Mouse (Mus musculus): ENCODE data around the gene Acaa1b. TPM values are rescaled to one million over a fixed set of nuclear protein-coding genes. Genes with fewer than 3 reads are reported as not detected.
A peak's percentile ranks its signal among the peaks of the same experiment; 100 is the strongest.

Gene Acaa1b
- polyA plus RNA-seq, 1 experiment, result 2.1 TPM

GRCm38 (mm10) chr9:119165548-119165947 lies 8.7 kb upstream of the Acaa1b start:
- no peaks in the 10 kb centered on the region for H3K36me3 ChIP-seq (ENCODE audit: control insufficient read depth, insufficient read depth, low read length, poor library complexity, severe bottlenecking)
- no peak overlapping the region for H3K4me3 ChIP-seq (ENCODE audit: low read depth, low read length)
- H3K27ac ChIP-seq (ENCODE audit: insufficient read depth, low read length), result no peak overlapping the region
- H3K9ac ChIP-seq (ENCODE audit: low read depth, poor library complexity, severe bottlenecking), result no peak overlapping the region
- no peaks in the 10 kb centered on the region for H3K27me3 ChIP-seq (ENCODE audit: control insufficient read depth, insufficient read depth, low read length, poor library complexity, severe bottlenecking)
- TF ChIP-seq CTCF (IDR thresholded peaks at IDR 0.05; ENCODE audit: low read depth, low read length) (no peak), POLR2A (IDR thresholded peaks at IDR 0.05; ENCODE audit: insufficient read depth, low read length) (no peak), EP300 (IDR thresholded peaks at IDR 0.05; ENCODE audit: insufficient read depth, low read depth, low read length) (no peak)
- no peaks in the 10 kb centered on the region for H3K4me1 ChIP-seq (ENCODE audit: control insufficient read depth, insufficient read depth, low read length)
- no peaks in the 10 kb centered on the region for H3K9me3 ChIP-seq (replicated peaks; ENCODE audit: control insufficient read depth, insufficient read depth, low read length, poor library complexity, severe bottlenecking)

GRCm38 (mm10) chr9:119164743-119165142 lies 7.8 kb upstream of the Acaa1b start:
- no peak overlapping the region for H3K27ac ChIP-seq (ENCODE audit: insufficient read depth, low read length)
- H3K9me3 ChIP-seq (replicated peaks; ENCODE audit: control insufficient read depth, insufficient read depth, low read length, poor library complexity, severe bottlenecking), result no peaks in the 10 kb centered on the region
- TF ChIP-seq EP300 (IDR thresholded peaks at IDR 0.05; ENCODE audit: insufficient read depth, low read depth, low read length) (no peak), CTCF (IDR thresholded peaks at IDR 0.05; ENCODE audit: low read depth, low read length) (no peak), POLR2A (IDR thresholded peaks at IDR 0.05; ENCODE audit: insufficient read depth, low read length) (no peak)
- H3K36me3 ChIP-seq (ENCODE audit: control insufficient read depth, insufficient read depth, low read length, poor library complexity, severe bottlenecking), result no peaks in the 10 kb centered on the region
- H3K27me3 ChIP-seq (ENCODE audit: control insufficient read depth, insufficient read depth, low read length, poor library complexity, severe bottlenecking), result no peaks in the 10 kb centered on the region
- H3K4me1 ChIP-seq (ENCODE audit: control insufficient read depth, insufficient read depth, low read length), result no peaks in the 10 kb centered on the region
- H3K9ac ChIP-seq (ENCODE audit: low read depth, poor library complexity, severe bottlenecking), result no peak overlapping the region
- H3K4me3 ChIP-seq (ENCODE audit: low read depth, low read length), result no peak overlapping the region

GRCm38 (mm10) chr9:119160689-119161088 lies 3.8 kb upstream of the Acaa1b start:
- H3K27me3 ChIP-seq (ENCODE audit: control insufficient read depth, insufficient read depth, low read length, poor library complexity, severe bottlenecking), result no peaks in the 10 kb centered on the region
- no peaks in the 10 kb centered on the region for H3K4me1 ChIP-seq (ENCODE audit: control insufficient read depth, insufficient read depth, low read length)
- no peaks in the 10 kb centered on the region for H3K36me3 ChIP-seq (ENCODE audit: control insufficient read depth, insufficient read depth, low read length, poor library complexity, severe bottlenecking)
- TF ChIP-seq EP300 (IDR thresholded peaks at IDR 0.05; ENCODE audit: insufficient read depth, low read depth, low read length) (no peak), CTCF (IDR thresholded peaks at IDR 0.05; ENCODE audit: low read depth, low read length) (no peak), POLR2A (IDR thresholded peaks at IDR 0.05; ENCODE audit: insufficient read depth, low read length) (no peak)
- H3K4me3 ChIP-seq (ENCODE audit: low read depth, low read length), result no peak overlapping the region
- H3K9me3 ChIP-seq (replicated peaks; ENCODE audit: control insufficient read depth, insufficient read depth, low read length, poor library complexity, severe bottlenecking), result no peaks in the 10 kb centered on the region
- H3K9ac ChIP-seq (ENCODE audit: low read depth, poor library complexity, severe bottlenecking), result no peak overlapping the region
- H3K27ac ChIP-seq (ENCODE audit: insufficient read depth, low read length), result no peak overlapping the region

- no peaks in the 10 kb centered on the region for H3K4me1 ChIP-seq (ENCODE audit: control insufficient read depth, insufficient read depth, low read length)
- H3K27me3 ChIP-seq (ENCODE audit: control insufficient read depth, insufficient read depth, low read length, poor library complexity, severe bottlenecking), result no peaks in the 10 kb centered on the region
- TF ChIP-seq CTCF (IDR thresholded peaks at IDR 0.05; ENCODE audit: low read depth, low read length) (no peak), POLR2A (IDR thresholded peaks at IDR 0.05; ENCODE audit: insufficient read depth, low read length) (no peak), EP300 (IDR thresholded peaks at IDR 0.05; ENCODE audit: insufficient read depth, low read depth, low read length) (no peak)
- H3K9ac ChIP-seq (ENCODE audit: low read depth, poor library complexity, severe bottlenecking), result no peak within 1 kb of the TSS
- no peaks in the 10 kb centered on the region for H3K36me3 ChIP-seq (ENCODE audit: control insufficient read depth, insufficient read depth, low read length, poor library complexity, severe bottlenecking)
- H3K27ac ChIP-seq (ENCODE audit: insufficient read depth, low read length), result no peak within 1 kb of the TSS
- H3K9me3 ChIP-seq (replicated peaks; ENCODE audit: control insufficient read depth, insufficient read depth, low read length, poor library complexity, severe bottlenecking), result no peaks in the 10 kb centered on the region
- no peak within 1 kb of the TSS for H3K4me3 ChIP-seq (ENCODE audit: low read depth, low read length)
Observed at GRCm38 (mm10) chr9:119158861-119159260, 2.0 kb upstream of the Acaa1b start, which contains the start of gene Gm47289. Gm47289 (plus strand) TSS chr9:119159161.

GRCm38 (mm10) chr9:119155826-119156225 lies 1.1 kb downstream of the Acaa1b start:
- Histone ChIP-seq H3K27ac (ENCODE audit: insufficient read depth, low read length) (no peak overlapping the region), H3K9ac (ENCODE audit: low read depth, poor library complexity, severe bottlenecking) (no peak overlapping the region), H3K36me3 (ENCODE audit: control insufficient read depth, insufficient read depth, low read length, poor library complexity, severe bottlenecking) (no peaks in the 10 kb centered on the region), H3K27me3 (ENCODE audit: control insufficient read depth, insufficient read depth, low read length, poor library complexity, severe bottlenecking) (no peaks in the 10 kb centered on the region), H3K4me1 (ENCODE audit: control insufficient read depth, insufficient read depth, low read length) (no peaks in the 10 kb centered on the region), H3K9me3 (replicated peaks; ENCODE audit: control insufficient read depth, insufficient read depth, low read length, poor library complexity, severe bottlenecking) (no peaks in the 10 kb centered on the region), H3K4me3 (ENCODE audit: low read depth, low read length) (peak overlapping the region; percentile 21; the same call in 1 of the 2 replicates)
- no peak for TF ChIP-seq EP300 (IDR thresholded peaks at IDR 0.05; ENCODE audit: insufficient read depth, low read depth, low read length)

- Histone ChIP-seq H3K27me3 (ENCODE audit: control insufficient read depth, insufficient read depth, low read length, poor library complexity, severe bottlenecking) (no peaks in the 10 kb centered on the region), H3K9me3 (replicated peaks; ENCODE audit: control insufficient read depth, insufficient read depth, low read length, poor library complexity, severe bottlenecking) (no peaks in the 10 kb centered on the region), H3K36me3 (ENCODE audit: control insufficient read depth, insufficient read depth, low read length, poor library complexity, severe bottlenecking) (no peaks in the 10 kb centered on the region), H3K27ac (ENCODE audit: insufficient read depth, low read length) (no peak overlapping the region), H3K4me3 (ENCODE audit: low read depth, low read length) (no peak overlapping the region), H3K9ac (ENCODE audit: low read depth, poor library complexity, severe bottlenecking) (no peak overlapping the region), H3K4me1 (ENCODE audit: control insufficient read depth, insufficient read depth, low read length) (no peaks in the 10 kb centered on the region)
- TF ChIP-seq EP300 (IDR thresholded peaks at IDR 0.05; ENCODE audit: insufficient read depth, low read depth, low read length) (no peak), CTCF (IDR thresholded peaks at IDR 0.05; ENCODE audit: low read depth, low read length) (no peak), POLR2A (IDR thresholded peaks at IDR 0.05; ENCODE audit: insufficient read depth, low read length) (no peak)
Observed at GRCm38 (mm10) chr9:119155416-119155815, 1.5 kb downstream of the Acaa1b start.
